Mouse (Mus musculus) kidney, adult 2 months (tissue): ENCODE data around the gene Hist2h2ac. TPM values are rescaled to one million over a fixed set of nuclear protein-coding genes. Genes with fewer than 3 reads are reported as not detected.

Experiments used
- DNase-seq: peaks from one replicate; pipeline ENCODE4 v3.0.0; 2021
- H3K27ac ChIP-seq: fragments of 200-500 bp; 2 replicates; pipeline ENCODE4 v1.5.1; 2012; ENCODE audit warnings: low read depth, low read length, control low read depth, inconsistent platforms; ENCODE audit not compliant: insufficient read depth
- H3K27me3 ChIP-seq: fragments of 200-500 bp; replicated peaks from 2 replicates; pipeline ENCODE4 v1.6.1; 2012; ENCODE audit warnings: mild to moderate bottlenecking, moderate library complexity, low read length, inconsistent platforms; ENCODE audit not compliant: control insufficient read depth, insufficient read depth
- H3K36me3 ChIP-seq: fragments of 200-500 bp; 2 replicates; pipeline ENCODE4 v1.6.1; 2012; ENCODE audit warnings: mild to moderate bottlenecking, moderate library complexity, low read length, inconsistent platforms; ENCODE audit not compliant: control insufficient read depth, insufficient read depth
- H3K4me1 ChIP-seq: fragments of 200-500 bp; 2 replicates; pipeline ENCODE4 v1.6.1; 2011; ENCODE audit warnings: low read length; ENCODE audit not compliant: control insufficient read depth, insufficient read depth
- H3K4me3 ChIP-seq: fragments of 200-500 bp; 2 replicates; pipeline ENCODE4 v1.5.1; 2011; ENCODE audit warnings: mild to moderate bottlenecking, low read depth, low read length, control low read depth; ENCODE audit not compliant: insufficient read depth
- CTCF ChIP-seq: fragments of 200-500 bp; conservative IDR thresholded peaks from 2 replicates; pipeline ENCODE4 v1.5.1; 2011; ENCODE audit warnings: low read depth, mild to moderate bottlenecking, control low read depth, low read length, moderate library complexity, mixed read lengths; ENCODE audit not compliant: insufficient read depth, insufficient read length
- POLR2A ChIP-seq: fragments of 200-500 bp; IDR thresholded peaks from one replicate; pipeline ENCODE4 v1.6.1; 2011; ENCODE audit warnings: low read depth, low read length, control low read depth
- WGBS: fragments of 180-500 bp; shearing (Covaris S2); methylation state at CpG from one replicate; pipeline ENCODE4 v1.1.7; 2018; 5-methylcytosine and 5-hydroxymethylcytosine counted together
- polyA plus RNA-seq: library from polyadenylated mRNA; depleted of rRNA; stranded (reverse); fragments of >200 nt; gene quantifications from 2 replicates; pipeline ENCODE4 v1.2.3, GENCODE M21; 2012

Hist2h2ac gene
- polyA plus RNA-seq, 1 experiment, result 3.7 TPM

GRCm38 (mm10) chr3:96257190-96257589 is 36.5 kb upstream of the Hist2h2ac start:
- peaks cover 4% of the 10 kb centered on the region; the same call in 1 of the 2 replicates for H3K4me1 ChIP-seq
- WGBS, result 80% methylated on average over 3 of the region's 3 CpGs
- DNase-seq, result no peak
- no peaks in the 10 kb centered on the region for H3K36me3 ChIP-seq
- no peak for TF ChIP-seq CTCF
- TF ChIP-seq POLR2A, result no peak
- no peak overlapping the region for H3K27ac ChIP-seq
- no peak overlapping the region for H3K4me3 ChIP-seq
- no peaks in the 10 kb centered on the region for H3K27me3 ChIP-seq

- H3K4me3 ChIP-seq, result no peak overlapping the region
- no peak for TF ChIP-seq CTCF
- no peak for TF ChIP-seq POLR2A
- H3K36me3 ChIP-seq, result no peaks in the 10 kb centered on the region
- H3K27ac ChIP-seq, result no peak overlapping the region
- DNase-seq, result no peak
- no peaks in the 10 kb centered on the region for H3K27me3 ChIP-seq
- 65% methylated on average over 5 of the region's 5 CpGs for WGBS
- H3K4me1 ChIP-seq, result no peaks in the 10 kb centered on the region
Observed at GRCm38 (mm10) chr3:96255926-96256593, 35.4 kb upstream of the Hist2h2ac start.

GRCm38 (mm10) chr3:96254683-96255355 is 34.1 kb upstream of the Hist2h2ac start:
- Histone ChIP-seq H3K4me1 (no peaks in the 10 kb centered on the region), H3K27ac (no peak overlapping the region), H3K4me3 (no peak overlapping the region), H3K27me3 (no peaks in the 10 kb centered on the region), H3K36me3 (no peaks in the 10 kb centered on the region)
- DNase-seq, result no peak
- 82% methylated on average over 10 of the region's 10 CpGs for WGBS
- TF ChIP-seq POLR2A (no peak), CTCF (no peak)

GRCm38 (mm10) chr3:96251787-96252186 is 31.1 kb upstream of the Hist2h2ac start:
- Histone ChIP-seq H3K4me3 (no peak overlapping the region), H3K4me1 (no peaks in the 10 kb centered on the region), H3K27me3 (no peaks in the 10 kb centered on the region), H3K27ac (no peak overlapping the region), H3K36me3 (no peaks in the 10 kb centered on the region)
- 87% methylated on average over 3 of the region's 3 CpGs for WGBS
- no peak for DNase-seq
- TF ChIP-seq POLR2A (no peak), CTCF (no peak)

GRCm38 (mm10) chr3:96250890-96251289 is 30.2 kb upstream of the Hist2h2ac start:
- no peak overlapping the region for H3K27ac ChIP-seq
- no peak for DNase-seq
- WGBS, result 74% methylated on average over 3 of the region's 3 CpGs
- no peaks in the 10 kb centered on the region for H3K27me3 ChIP-seq
- no peaks in the 10 kb centered on the region for H3K4me1 ChIP-seq
- H3K4me3 ChIP-seq, result no peak overlapping the region
- TF ChIP-seq POLR2A, result no peak
- TF ChIP-seq CTCF, result no peak
- H3K36me3 ChIP-seq, result no peaks in the 10 kb centered on the region

GRCm38 (mm10) chr3:96249034-96249345 is 28.3 kb upstream of the Hist2h2ac start:
- DNase-seq, result no peak
- peaks cover 4% of the 10 kb centered on the region; the same call in 1 of the 2 replicates for H3K4me1 ChIP-seq
- no peak overlapping the region for H3K4me3 ChIP-seq
- no peak overlapping the region for H3K27ac ChIP-seq
- 77% methylated on average over 4 of the region's 4 CpGs for WGBS
- H3K36me3 ChIP-seq, result no peaks in the 10 kb centered on the region
- no peak for TF ChIP-seq POLR2A
- TF ChIP-seq CTCF, result no peak
- no peaks in the 10 kb centered on the region for H3K27me3 ChIP-seq
